Mouse (Mus musculus): ENCODE data around the gene Mvb12b. TPM values are rescaled to one million over a fixed set of nuclear protein-coding genes. Genes with fewer than 3 reads are reported as not detected.

Mvb12b gene
- polyA plus RNA-seq, 1 experiment, result 26.2 TPM

- no peak for TF ChIP-seq CTCF (IDR thresholded peaks at IDR 0.05; ENCODE audit: borderline replicate concordance, insufficient read depth, low read length)
- no peak for TF ChIP-seq POLR2A (IDR thresholded peaks at IDR 0.05; ENCODE audit: low read depth, low read length)
- H3K4me3 ChIP-seq (ENCODE audit: insufficient read depth, low read length), result no peak overlapping the region
- H3K27ac ChIP-seq (ENCODE audit: insufficient read depth, low read length), result no peak overlapping the region
- H3K4me1 ChIP-seq (ENCODE audit: control insufficient read depth, insufficient read depth, low read length), result no peaks in the 10 kb centered on the region
Observed at GRCm38 (mm10) chr2:33874856-33875576, 12.7 kb downstream of the Mvb12b start.

- Histone ChIP-seq H3K4me3 (ENCODE audit: insufficient read depth, low read length) (no peak overlapping the region), H3K27ac (ENCODE audit: insufficient read depth, low read length) (no peak overlapping the region), H3K4me1 (ENCODE audit: control insufficient read depth, insufficient read depth, low read length) (no peaks in the 10 kb centered on the region)
- TF ChIP-seq POLR2A (IDR thresholded peaks at IDR 0.05; ENCODE audit: low read depth, low read length), result no peak
- TF ChIP-seq CTCF (IDR thresholded peaks at IDR 0.05; ENCODE audit: borderline replicate concordance, insufficient read depth, low read length), result no peak
Observed at GRCm38 (mm10) chr2:33874367-33874766, 13.4 kb downstream of the Mvb12b start.

DNA sequence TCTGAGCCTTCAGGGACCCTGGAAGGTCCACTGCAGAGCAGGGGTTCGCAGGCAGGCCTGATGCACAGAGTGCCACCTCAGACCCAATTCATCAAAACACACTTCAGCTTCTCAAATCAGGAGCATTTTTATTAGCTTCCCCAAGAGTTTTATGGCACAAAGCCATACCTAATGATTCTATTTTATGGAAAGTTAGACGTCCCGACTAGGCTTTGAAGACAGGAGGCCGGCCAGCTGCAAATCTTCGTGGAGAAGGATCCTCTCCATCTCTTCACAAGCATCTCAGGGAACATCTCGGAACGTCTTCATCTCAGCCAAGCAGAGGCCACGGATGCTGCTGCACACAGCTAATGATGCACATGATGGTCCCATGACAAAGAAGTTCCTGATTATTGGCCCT, 14.2 kb downstream of the Mvb12b start:
- Histone ChIP-seq H3K4me3 (ENCODE audit: insufficient read depth, low read length) (no peak overlapping the region), H3K4me1 (ENCODE audit: control insufficient read depth, insufficient read depth, low read length) (no peaks in the 10 kb centered on the region), H3K27ac (ENCODE audit: insufficient read depth, low read length) (no peak overlapping the region)
- no peak for TF ChIP-seq POLR2A (IDR thresholded peaks at IDR 0.05; ENCODE audit: low read depth, low read length)
- no peak for TF ChIP-seq CTCF (IDR thresholded peaks at IDR 0.05; ENCODE audit: borderline replicate concordance, insufficient read depth, low read length)

GRCm38 (mm10) chr2:33872841-33873271, 14.9 kb downstream of the Mvb12b start:
- TF ChIP-seq CTCF (IDR thresholded peaks at IDR 0.05; ENCODE audit: borderline replicate concordance, insufficient read depth, low read length), result no peak
- TF ChIP-seq POLR2A (IDR thresholded peaks at IDR 0.05; ENCODE audit: low read depth, low read length), result no peak
- H3K4me1 ChIP-seq (ENCODE audit: control insufficient read depth, insufficient read depth, low read length), result no peaks in the 10 kb centered on the region
- no peak overlapping the region for H3K4me3 ChIP-seq (ENCODE audit: insufficient read depth, low read length)
- no peak overlapping the region for H3K27ac ChIP-seq (ENCODE audit: insufficient read depth, low read length)

DNA sequence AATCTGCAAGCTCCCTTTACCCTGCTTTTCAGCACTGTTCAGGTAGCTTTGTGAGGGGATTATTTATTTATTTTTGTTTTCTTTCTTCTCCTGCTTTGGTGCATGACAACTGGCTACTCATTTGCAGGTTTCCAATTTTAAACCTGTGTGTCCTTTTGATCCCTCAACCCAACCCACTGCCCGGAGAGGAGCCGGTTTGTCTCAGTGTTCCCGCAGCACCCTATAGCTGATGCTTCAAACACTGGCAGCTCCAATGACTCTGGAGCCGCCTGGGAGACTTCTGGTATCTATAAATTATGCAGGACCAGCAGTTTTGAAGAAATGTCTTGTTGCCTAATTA, 16.6 kb downstream of the Mvb12b start:
- no peak overlapping the region for H3K27ac ChIP-seq (ENCODE audit: insufficient read depth, low read length)
- H3K4me1 ChIP-seq (ENCODE audit: control insufficient read depth, insufficient read depth, low read length), result no peaks in the 10 kb centered on the region
- TF ChIP-seq CTCF (IDR thresholded peaks at IDR 0.05; ENCODE audit: borderline replicate concordance, insufficient read depth, low read length) (no peak), POLR2A (IDR thresholded peaks at IDR 0.05; ENCODE audit: low read depth, low read length) (no peak)
- no peak overlapping the region for H3K4me3 ChIP-seq (ENCODE audit: insufficient read depth, low read length)

DNA sequence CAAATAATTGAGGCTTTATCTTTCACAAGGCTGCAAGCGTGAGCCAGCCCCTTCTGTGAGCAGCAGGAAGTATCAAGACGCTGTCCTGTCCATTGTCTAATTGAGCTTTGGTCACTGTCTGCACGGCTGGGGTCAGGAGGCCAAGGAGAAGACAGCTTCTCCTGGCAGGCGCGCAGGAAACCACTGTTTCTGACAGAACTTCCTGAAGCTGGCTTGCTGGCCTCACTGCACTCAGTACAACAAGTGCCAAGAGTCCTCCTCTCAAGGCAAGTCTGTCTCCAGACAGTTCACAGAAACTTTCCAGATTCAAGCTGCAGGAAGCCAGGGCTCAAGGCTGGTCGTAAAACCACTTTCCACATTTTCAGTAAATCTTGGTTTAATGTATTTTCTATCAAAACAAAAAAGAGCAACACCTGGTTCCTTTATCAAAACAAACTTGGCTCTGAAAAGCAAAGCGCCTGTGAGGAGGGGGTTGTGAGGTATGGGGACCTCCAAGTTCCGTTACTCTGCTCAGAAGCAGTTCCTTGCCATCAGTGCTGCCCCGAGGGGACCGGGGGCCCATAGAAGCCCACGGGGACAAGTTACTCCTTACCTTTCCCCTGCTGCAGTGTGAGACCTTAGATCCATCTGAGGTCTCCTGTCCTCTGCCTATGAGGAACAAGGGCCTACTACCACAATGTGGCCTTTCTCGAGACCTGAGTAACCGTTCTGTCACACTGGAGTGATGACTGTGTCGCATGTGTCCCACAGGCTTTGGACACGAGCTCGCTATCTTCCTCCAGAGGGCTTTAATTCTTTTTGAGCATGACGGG, 17.2 kb downstream of the Mvb12b start:
- Histone ChIP-seq H3K27ac (ENCODE audit: insufficient read depth, low read length) (no peak overlapping the region), H3K4me3 (ENCODE audit: insufficient read depth, low read length) (no peak overlapping the region), H3K4me1 (ENCODE audit: control insufficient read depth, insufficient read depth, low read length) (no peaks in the 10 kb centered on the region)
- TF ChIP-seq POLR2A (IDR thresholded peaks at IDR 0.05; ENCODE audit: low read depth, low read length) (no peak), CTCF (IDR thresholded peaks at IDR 0.05; ENCODE audit: borderline replicate concordance, insufficient read depth, low read length) (no peak)

DNA sequence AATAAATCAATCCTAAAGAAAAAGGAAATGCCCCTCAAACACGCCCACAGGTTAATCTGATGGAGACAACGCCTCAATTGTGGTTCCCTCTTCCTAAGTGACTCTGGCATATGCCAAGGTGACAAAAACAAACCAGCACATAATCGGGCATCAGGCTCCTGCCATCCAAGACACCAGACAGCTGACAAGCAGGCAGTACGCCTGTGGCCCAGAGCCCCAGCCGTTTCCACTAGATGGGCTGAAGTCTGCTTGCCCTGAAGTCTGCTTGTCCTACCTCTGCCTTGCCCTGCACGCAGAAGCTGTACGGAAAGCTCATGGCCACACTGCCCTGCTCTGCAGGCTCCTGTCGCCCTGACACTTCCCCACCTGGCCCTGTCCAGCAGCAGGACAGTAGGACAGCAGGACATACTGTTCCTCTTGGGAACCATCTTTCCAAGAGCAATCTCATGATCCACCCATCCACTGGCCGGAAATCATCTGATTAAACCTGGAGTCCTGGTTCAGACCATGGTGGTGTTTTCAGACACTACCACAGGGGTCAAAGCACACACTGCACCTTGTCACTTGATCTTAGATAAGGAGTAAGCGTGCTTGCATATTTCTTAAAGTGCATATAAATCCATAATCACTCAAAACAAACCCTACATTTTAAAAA, 17.9 kb downstream of the Mvb12b start:
- Histone ChIP-seq H3K27ac (ENCODE audit: insufficient read depth, low read length) (no peak overlapping the region), H3K4me1 (ENCODE audit: control insufficient read depth, insufficient read depth, low read length) (no peaks in the 10 kb centered on the region)
- TF ChIP-seq CTCF (IDR thresholded peaks at IDR 0.05; ENCODE audit: borderline replicate concordance, insufficient read depth, low read length) (no peak), POLR2A (IDR thresholded peaks at IDR 0.05; ENCODE audit: low read depth, low read length) (no peak)

DNA sequence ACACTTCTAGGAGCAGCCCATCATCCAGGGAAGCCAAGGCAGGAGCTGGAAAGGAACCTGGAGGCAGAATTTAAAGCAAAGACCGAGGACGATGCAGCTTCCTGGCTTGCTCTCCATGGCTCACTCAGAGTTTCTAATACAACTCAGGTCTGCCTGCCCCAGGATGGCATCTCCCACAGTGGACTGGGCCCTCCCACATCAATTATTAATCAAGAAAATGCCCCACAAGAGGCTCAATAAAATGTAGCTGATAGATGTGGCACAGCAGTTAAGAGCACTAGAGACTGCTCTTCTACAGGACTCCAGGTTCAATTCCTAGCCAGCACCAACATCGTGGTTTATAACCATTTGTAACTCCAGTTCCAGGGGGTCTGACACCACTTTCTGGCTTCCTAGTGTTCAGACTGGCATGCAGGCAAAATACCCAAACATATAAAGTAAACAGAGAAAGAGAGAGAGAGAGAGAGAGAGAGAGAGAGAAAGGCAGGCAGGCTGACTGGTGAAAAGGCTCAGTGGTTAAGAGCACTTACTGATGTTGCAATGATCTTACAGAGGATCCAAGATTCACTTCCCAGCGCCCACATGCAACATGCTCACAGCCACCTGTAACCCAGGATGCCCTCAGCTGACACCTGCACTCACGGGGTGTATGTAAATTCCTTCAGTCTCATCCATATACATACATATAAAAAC, 18.6 kb downstream of the Mvb12b start:
- H3K27ac ChIP-seq (ENCODE audit: insufficient read depth, low read length), result no peak overlapping the region
- H3K4me1 ChIP-seq (ENCODE audit: control insufficient read depth, insufficient read depth, low read length), result no peaks in the 10 kb centered on the region
- TF ChIP-seq POLR2A (IDR thresholded peaks at IDR 0.05; ENCODE audit: low read depth, low read length), result no peak
- TF ChIP-seq CTCF (IDR thresholded peaks at IDR 0.05; ENCODE audit: borderline replicate concordance, insufficient read depth, low read length), result no peak
- H3K4me3 ChIP-seq (ENCODE audit: insufficient read depth, low read length), result no peak overlapping the region

More for the DNA sequence above, 17.9 kb downstream of the Mvb12b start:
- no peak overlapping the region for H3K4me3 ChIP-seq (ENCODE audit: insufficient read depth, low read length)

DNA sequence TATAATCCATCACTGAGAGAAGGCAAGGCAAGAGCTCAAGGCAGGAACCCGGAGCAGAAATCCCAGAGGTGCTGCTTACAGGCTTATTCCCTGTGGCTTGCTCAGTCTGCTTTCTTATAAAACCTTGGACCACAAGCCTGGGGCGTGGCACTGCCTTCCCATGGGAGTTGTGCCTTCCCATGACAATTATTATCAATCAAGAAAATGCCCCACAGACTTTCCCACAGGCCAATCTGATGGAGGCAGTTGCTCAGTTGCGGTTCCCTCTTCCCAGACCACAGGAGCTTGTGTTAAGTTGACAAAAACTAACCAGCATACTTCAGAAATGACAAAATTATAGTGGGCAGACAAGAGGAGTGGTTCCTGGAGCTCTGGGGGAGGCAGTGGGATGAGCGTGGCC, 19.4 kb downstream of the Mvb12b start:
- H3K4me1 ChIP-seq (ENCODE audit: control insufficient read depth, insufficient read depth, low read length), result no peaks in the 10 kb centered on the region
- no peak for TF ChIP-seq POLR2A (IDR thresholded peaks at IDR 0.05; ENCODE audit: low read depth, low read length)
- no peak for TF ChIP-seq CTCF (IDR thresholded peaks at IDR 0.05; ENCODE audit: borderline replicate concordance, insufficient read depth, low read length)
- H3K4me3 ChIP-seq (ENCODE audit: insufficient read depth, low read length), result no peak overlapping the region
- no peak overlapping the region for H3K27ac ChIP-seq (ENCODE audit: insufficient read depth, low read length)
